In the genomic region with DNA sequence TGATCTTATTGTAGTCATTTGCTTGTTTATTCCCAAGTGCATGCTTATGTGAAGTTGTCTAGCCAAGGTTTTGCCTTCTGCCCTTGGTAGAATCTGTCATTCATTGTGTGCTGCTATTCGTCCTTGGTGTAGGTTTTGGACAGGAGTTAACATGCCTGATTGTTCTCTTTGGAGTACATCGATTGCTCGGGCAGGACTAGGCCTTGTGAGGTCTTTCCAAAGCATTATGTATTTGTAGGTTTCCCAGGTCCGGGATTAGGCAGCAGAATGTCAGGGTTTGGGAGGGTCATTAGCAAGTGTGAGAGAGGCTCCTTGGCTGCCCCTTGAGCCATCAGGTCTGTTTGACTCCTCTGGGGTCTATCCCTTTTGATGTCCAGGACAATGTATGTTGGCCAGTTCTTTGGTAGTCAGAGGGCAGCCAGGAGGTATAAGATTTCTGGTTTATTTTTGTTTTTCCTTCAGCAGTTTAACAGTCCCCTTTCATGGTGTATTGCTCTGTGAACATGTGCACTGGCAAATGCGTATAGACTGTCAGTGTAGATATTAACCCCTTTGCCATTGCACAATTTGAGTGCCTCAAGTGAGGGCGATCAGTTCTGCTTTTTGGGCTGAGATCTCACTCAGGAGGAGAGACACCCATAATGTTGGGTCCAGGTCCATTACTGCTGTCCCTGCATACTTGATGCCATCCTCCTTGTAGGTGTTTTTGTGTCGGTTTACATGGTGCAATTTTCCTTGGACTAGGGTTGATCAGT, we compare ENCODE assay signal across 19 mouse cellular contexts. TPM values are rescaled to one million over a fixed set of nuclear protein-coding genes. Genes with fewer than 3 reads are reported as not detected.
A peak's percentile ranks its signal among the peaks of the same experiment; 100 is the strongest.
DNase-seq lines count a peak whose midpoint lies in the region; ATAC-seq and TF ChIP-seq lines count a peak whose summit lies in the region.
"Had no signal": no experiment of that assay in that cellular context is flagged by ENCODE, and none has a peak within 500 bp of the region (broad histone marks: within the 10 kb centered on the region; RNA-seq: fewer than 3 reads in every experiment).

No protein-coding gene starts in this region.

- no peak overlapping the region for H3K4me2 ChIP-seq in forebrain, embryonic 12.5 days
- H3K4me2 ChIP-seq in forebrain, embryonic 14.5 days (ENCODE audit: low read length), result no peak overlapping the region
- H3K4me2 ChIP-seq: embryonic facial prominence, embryonic 12.5 days; limb, embryonic 15.5 days; neural tube, embryonic 12.5 days had no signal

- no peak for TF ChIP-seq EP300 in ES-Bruce4 (IDR thresholded peaks at IDR 0.05; ENCODE audit: insufficient read depth, low read depth, low read length)

- H3K4me3 ChIP-seq in forebrain, embryonic 12.5 days (replicated peaks), result no peak overlapping the region
- H3K4me3 ChIP-seq in forebrain, embryonic 14.5 days (ENCODE audit: low read depth, low read length), result no peak overlapping the region
- H3K4me3 ChIP-seq in ES-Bruce4 (ENCODE audit: low read depth, low read length), result no peak overlapping the region
- H3K4me3 ChIP-seq: embryonic facial prominence, embryonic 12.5 days; limb, embryonic 15.5 days; midbrain, embryonic 10.5 days; neural tube, embryonic 12.5 days had no signal

- peak overlapping the region; percentile 41; the same call in 1 of the 2 replicates for H3K9ac ChIP-seq in forebrain, embryonic 12.5 days
- no peak overlapping the region for H3K9ac ChIP-seq in forebrain, embryonic 14.5 days (ENCODE audit: low read length)
- H3K9ac ChIP-seq in ES-Bruce4 (ENCODE audit: low read depth, poor library complexity, severe bottlenecking), result no peak overlapping the region
- H3K9ac ChIP-seq: embryonic facial prominence, embryonic 12.5 days; limb, embryonic 15.5 days; neural tube, embryonic 12.5 days had no signal

- no peak for ATAC-seq in forebrain, embryonic 12.5 days (ENCODE audit: low FRiP score)
- ATAC-seq in forebrain, embryonic 14.5 days, result no peak
- ATAC-seq in common myeloid progenitor, adult 5-6 weeks (replicated peaks; ENCODE audit: low read depth, poor library complexity, severe bottlenecking), result peak; percentile 31
- ATAC-seq: forebrain, embryonic 16.5 days; hindbrain, embryonic 16.5 days; intestine, embryonic 16.5 days had no signal

- no peak overlapping the region for H3K27ac ChIP-seq in forebrain, embryonic 12.5 days
- no peak overlapping the region for H3K27ac ChIP-seq in forebrain, embryonic 14.5 days (ENCODE audit: low read depth, low read length)
- H3K27ac ChIP-seq in ES-Bruce4 (ENCODE audit: insufficient read depth, low read length), result 0 out of 2 replicates have a peak overlapping the region, but pooled peaks have one; percentile 17
- H3K27ac ChIP-seq: embryonic facial prominence, embryonic 12.5 days; limb, embryonic 15.5 days; midbrain, embryonic 10.5 days; neural tube, embryonic 12.5 days had no signal

- no peaks in the 10 kb centered on the region for H3K27me3 ChIP-seq in forebrain, embryonic 12.5 days
- no peaks in the 10 kb centered on the region for H3K27me3 ChIP-seq in forebrain, embryonic 14.5 days (replicated peaks; ENCODE audit: control insufficient read depth, insufficient read depth, low read length)
- H3K27me3 ChIP-seq in ES-Bruce4 (ENCODE audit: control insufficient read depth, insufficient read depth, low read length, poor library complexity, severe bottlenecking), result no peaks in the 10 kb centered on the region
- H3K27me3 ChIP-seq: embryonic facial prominence, embryonic 12.5 days; limb, embryonic 15.5 days; neural tube, embryonic 12.5 days had no signal

- H3K4me1 ChIP-seq in forebrain, embryonic 12.5 days, result peaks cover 3% of the 10 kb centered on the region
- H3K4me1 ChIP-seq in forebrain, embryonic 14.5 days (ENCODE audit: control insufficient read depth, insufficient read depth, low read length), result no peaks in the 10 kb centered on the region
- H3K4me1 ChIP-seq in ES-Bruce4 (ENCODE audit: control insufficient read depth, insufficient read depth, low read length), result peaks cover 3% of the 10 kb centered on the region

- intact Hi-C loops in heart, postnatal 10 days (cut with DNase I), result no loop called here
- intact Hi-C loops in heart, postnatal 36 days (cut with DNase I), result loop anchor here (10.0 kb wide), 1 partner anchor 539 kb away; a partner anchor contains a TSS

- TF ChIP-seq CTCF in ES-Bruce4 (IDR thresholded peaks at IDR 0.05; ENCODE audit: low read depth, low read length), result no peak

- no peaks in the 10 kb centered on the region for H3K36me3 ChIP-seq in forebrain, embryonic 12.5 days (replicated peaks)
- no peaks in the 10 kb centered on the region for H3K36me3 ChIP-seq in forebrain, embryonic 14.5 days (ENCODE audit: control insufficient read depth, insufficient read depth, low read length)
- H3K36me3 ChIP-seq in ES-Bruce4 (ENCODE audit: control insufficient read depth, insufficient read depth, low read length, poor library complexity, severe bottlenecking), result no peaks in the 10 kb centered on the region
- H3K36me3 ChIP-seq: embryonic facial prominence, embryonic 12.5 days; limb, embryonic 15.5 days; midbrain, embryonic 10.5 days; neural tube, embryonic 12.5 days had no signal

- no peak for DNase-seq in forebrain, embryonic 14.5 days (ENCODE audit: low spot score)
- DNase-seq in heart, postnatal 10 days, result peak; percentile 15 to 27
- no peak for DNase-seq in heart, postnatal 36 days
- DNase-seq in right cerebral cortex, postnatal 14 days, result no peak
- no peak for DNase-seq in ovary, postnatal 36 days (ENCODE audit: low spot score)
- DNase-seq: cerebellum, adult 9-10 months; kidney, postnatal 10 days; lung, adult 2 months; thymus, postnatal 36 days had no signal

- H3K9me3 ChIP-seq in forebrain, embryonic 12.5 days, result no peaks in the 10 kb centered on the region
- no peaks in the 10 kb centered on the region for H3K9me3 ChIP-seq in forebrain, embryonic 14.5 days (replicated peaks; ENCODE audit: control insufficient read depth, low read length)
- no peaks in the 10 kb centered on the region for H3K9me3 ChIP-seq in ES-Bruce4 (replicated peaks; ENCODE audit: control insufficient read depth, insufficient read depth, low read length, poor library complexity, severe bottlenecking)
- H3K9me3 ChIP-seq: embryonic facial prominence, embryonic 12.5 days; limb, embryonic 15.5 days; midbrain, embryonic 10.5 days; neural tube, embryonic 12.5 days had no signal

- TF ChIP-seq POLR2A in ES-Bruce4 (IDR thresholded peaks at IDR 0.05; ENCODE audit: insufficient read depth, low read length), result no peak

- 86% methylated on average over 7 of the region's 7 CpGs for WGBS in forebrain, embryonic 12.5 days
- WGBS in forebrain, embryonic 14.5 days, result 88% methylated on average over 7 of the region's 7 CpGs

RNA-seq across cellular contexts. Expression of a gene that starts 4.1 kb away (rescaled TPM):
- 30.0 and 35.1 TPM in 2 replicates for polyA plus RNA-seq in forebrain, embryonic 12.5 days (2016; fragmentation: Nextera tagmentation; extraction: Ambion mirVana)
- 23.4 and 29.4 TPM in 2 replicates for polyA plus RNA-seq in forebrain, embryonic 14.5 days (2014; fragmentation: Nextera tagmentation; extraction: Ambion mirVana)
- total RNA-seq in heart, postnatal 10 days (2021), result 10 to 100 TPM; 34.0 to 35.4 TPM
- total RNA-seq in heart, postnatal 36 days (2021), result 10 to 100 TPM; 30.0 to 32.6 TPM
- 98.6 and 108 TPM in 2 replicates for polyA plus RNA-seq in ES-Bruce4 (2011; ENCODE audit: insufficient read depth, insufficient read length, low read depth, missing spikeins)
- 33.5 and 47.5 TPM in 2 replicates for total RNA-seq in common myeloid progenitor, adult 5-6 weeks (2017)

RNA-seq across cellular contexts. Expression of a gene that starts 58.9 kb away (rescaled TPM):
- 33.6 and 38.4 TPM in 2 replicates for polyA plus RNA-seq in forebrain, embryonic 12.5 days (2016; fragmentation: Nextera tagmentation; extraction: Ambion mirVana)
- 21.0 and 23.0 TPM in 2 replicates for polyA plus RNA-seq in forebrain, embryonic 14.5 days (2014; fragmentation: Nextera tagmentation; extraction: Ambion mirVana)
- total RNA-seq in heart, postnatal 10 days (2021), result 10 to 100 TPM; 16.1 to 18.5 TPM
- 10 to 100 TPM; 13.7 TPM for total RNA-seq in heart, postnatal 36 days (2021)
- polyA plus RNA-seq in ES-Bruce4 (2011; ENCODE audit: insufficient read depth, insufficient read length, low read depth, missing spikeins), result 27.2 and 31.0 TPM in 2 replicates
- total RNA-seq in common myeloid progenitor, adult 5-6 weeks (2017), result 59.8 and 73.1 TPM in 2 replicates

Comparison
In these comparisons a context has a peak if more than half of its experiments do, and no peak if none do; other contexts are left out.
1. DNase-seq: peak in heart, postnatal 10 days (2 of 2); none in forebrain, embryonic 14.5 days (single experiment), heart, postnatal 36 days (0 of 2), right cerebral cortex, postnatal 14 days (single experiment) and ovary, postnatal 36 days (single experiment).